ENCODE assay signal across 8 mouse cellular contexts in genomic region chr19:3708078-3709012, GRCm38 (mm10). TPM values are rescaled to one million over a fixed set of nuclear protein-coding genes. Genes with fewer than 3 reads are reported as not detected.
DNase-seq lines count a peak whose midpoint lies in the region; ATAC-seq and TF ChIP-seq lines count a peak whose summit lies in the region.

1810055G02Rik (plus strand) TSS chr19:3708293.

- no peaks in the 10 kb centered on the region for H3K9me3 ChIP-seq in MEL (replicated peaks; ENCODE audit: insufficient read depth, low read length)
- no peaks in the 10 kb centered on the region for H3K9me3 ChIP-seq in forebrain, postnatal 0 days (ENCODE audit: low read length)
- H3K9me3 ChIP-seq in lung, embryonic 15.5 days: no peaks in the 10 kb centered on the region

- no peaks in the 10 kb centered on the region for H3K27me3 ChIP-seq in MEL (ENCODE audit: control insufficient read depth in 1 of 2, insufficient read depth in 2 of 2, low read length in 2 of 2)
- H3K27me3 ChIP-seq in cerebellum, adult 2 months (ENCODE audit: control insufficient read depth, insufficient read depth, low read length): no peaks in the 10 kb centered on the region
- no peaks in the 10 kb centered on the region for H3K27me3 ChIP-seq in forebrain, postnatal 0 days (ENCODE audit: insufficient read depth, low read length)
- no peaks in the 10 kb centered on the region for H3K27me3 ChIP-seq in lung, embryonic 15.5 days

- H3K4me1 ChIP-seq in MEL (ENCODE audit: control insufficient read depth in 1 of 2, insufficient read depth in 2 of 2, low read length in 2 of 2): peaks cover 5 to 8% of the 10 kb centered on the region in 2 experiments
- H3K4me1 ChIP-seq in cerebellum, adult 2 months (ENCODE audit: control insufficient read depth, insufficient read depth, low read length): peaks cover 9% of the 10 kb centered on the region; the same call in 1 of the 2 replicates
- peaks cover 14% of the 10 kb centered on the region; the same call in 1 of the 2 replicates for H3K4me1 ChIP-seq in forebrain, postnatal 0 days (ENCODE audit: insufficient read depth)
- peaks cover 16% of the 10 kb centered on the region for H3K4me1 ChIP-seq in lung, embryonic 15.5 days

- peak within 1 kb of the TSS; percentile 79 for H3K9ac ChIP-seq in MEL (ENCODE audit: control insufficient read depth, low read depth, low read length, poor library complexity, severe bottlenecking)
- peak within 1 kb of the TSS; percentile 94 for H3K9ac ChIP-seq in forebrain, postnatal 0 days
- peak within 1 kb of the TSS; percentile 76 for H3K9ac ChIP-seq in lung, embryonic 15.5 days

- no peak for TF ChIP-seq CTCF in MEL (IDR thresholded peaks at IDR 0.05 in 2 of 3, conservative IDR thresholded peaks at IDR 0.05 in 1 of 3; ENCODE audit: control insufficient read depth in 1 of 3, insufficient read depth in 1 of 3, low read depth in 2 of 3, low read length in 3 of 3, poor library complexity in 1 of 3, severe bottlenecking in 1 of 3)
- no peak for TF ChIP-seq CTCF in cerebellum, adult 2 months (IDR thresholded peaks at IDR 0.05; ENCODE audit: borderline replicate concordance, insufficient read depth, low read depth, low read length)
- TF ChIP-seq CTCF in forebrain, postnatal 0 days (IDR thresholded peaks at IDR 0.05; ENCODE audit: low read depth): peak; percentile 34

- H3K4me3 ChIP-seq in MEL (ENCODE audit: control insufficient read depth in 1 of 2, insufficient read depth in 1 of 2, low read depth in 2 of 2, low read length in 2 of 2): peak within 1 kb of the TSS; percentile 82 to 98
- H3K4me3 ChIP-seq in cerebellum, adult 2 months (replicated peaks; ENCODE audit: insufficient read depth, low read depth, low read length): peak within 1 kb of the TSS; percentile 74
- H3K4me3 ChIP-seq in forebrain, postnatal 0 days (ENCODE audit: low read depth, low read length): peak within 1 kb of the TSS; percentile 88
- H3K4me3 ChIP-seq in lung, embryonic 15.5 days: peak within 1 kb of the TSS; percentile 92

- peak; percentile 98 for ATAC-seq in forebrain, postnatal 0 days
- peak; percentile 96 for ATAC-seq in lung, embryonic 15.5 days (ENCODE audit: borderline replicate concordance, extremely low read depth, low FRiP score, low TSS enrichment)

- peak within 1 kb of the TSS; percentile 80 for H3K4me2 ChIP-seq in forebrain, postnatal 0 days (ENCODE audit: low read depth)
- H3K4me2 ChIP-seq in lung, embryonic 15.5 days: peak within 1 kb of the TSS; percentile 77

- H3K79me2 ChIP-seq in MEL (ENCODE audit: control insufficient read depth, insufficient read depth, low read length, poor library complexity): peaks cover 20% of the 10 kb centered on the region

- no peak for TF ChIP-seq RAD21 in MEL (IDR thresholded peaks at IDR 0.05; ENCODE audit: low read depth, low read length)

- peak; percentile 98 for DNase-seq in MEL (ENCODE audit: low read depth, low spot score)
- DNase-seq in cerebellum, adult 2 months: peak; percentile 99
- peak; percentile 98 for DNase-seq in forebrain, postnatal 0 days
- DNase-seq in heart, postnatal 4 days: peak; percentile 99
- peak; percentile 97 to 99 for DNase-seq in layer of hippocampus, adult 8-10 months (ENCODE audit: low spot score in 2 of 2)
- peak; percentile 96 for DNase-seq in ovary, adult 18-20 months (ENCODE audit: low spot score)
- DNase-seq in thymus, postnatal 0 days (ENCODE audit: low spot score): peak; percentile 95

- peak within 1 kb of the TSS; percentile 32 for H3K27ac ChIP-seq in MEL (ENCODE audit: control insufficient read depth, low read depth, low read length)
- peak within 1 kb of the TSS; percentile 79 for H3K27ac ChIP-seq in cerebellum, adult 2 months (ENCODE audit: insufficient read depth, low read length)
- H3K27ac ChIP-seq in forebrain, postnatal 0 days (ENCODE audit: low read depth, low read length): peak within 1 kb of the TSS; percentile 90
- peak within 1 kb of the TSS; percentile 85 for H3K27ac ChIP-seq in lung, embryonic 15.5 days

- WGBS in cerebellum, adult 2 months: 1% methylated on average over 61 of the region's 61 CpGs
- under 1% methylated on average over 61 of the region's 61 CpGs for WGBS in forebrain, postnatal 0 days
- WGBS in lung, embryonic 15.5 days: under 1% methylated on average over 60 of the region's 61 CpGs

- no peak for TF ChIP-seq EP300 in MEL (IDR thresholded peaks at IDR 0.05; ENCODE audit: low read depth in 1 of 2, low read length in 2 of 2)

- TF ChIP-seq POLR2A in MEL (IDR thresholded peaks at IDR 0.05; ENCODE audit: control insufficient read depth in 1 of 2, insufficient read depth in 1 of 2, low read depth in 1 of 2, low read length in 2 of 2, poor library complexity in 1 of 2): peak; percentile 93
- TF ChIP-seq POLR2A in cerebellum, adult 2 months (IDR thresholded peaks at IDR 0.05; ENCODE audit: borderline replicate concordance, insufficient read depth, low read length): peak; percentile 97

- H3K36me3 ChIP-seq in MEL (ENCODE audit: control insufficient read depth in 1 of 2, insufficient read depth in 2 of 2, low read length in 2 of 2): peaks cover 0 to 2% of the 10 kb centered on the region in 2 experiments; a peak in 2 of 4 replicates
- no peaks in the 10 kb centered on the region for H3K36me3 ChIP-seq in forebrain, postnatal 0 days (ENCODE audit: insufficient read depth)
- H3K36me3 ChIP-seq in lung, embryonic 15.5 days: no peaks in the 10 kb centered on the region

TF ChIP-seq in MEL, 35 proteins besides CTCF, POLR2A, EP300 and RAD21:
- TF ChIP-seq E2F4 (IDR thresholded peaks at IDR 0.05; ENCODE audit: borderline replicate concordance, low read depth, low read length) (no peak), MAFK (IDR thresholded peaks at IDR 0.05; ENCODE audit: borderline replicate concordance, low read depth, low read length) (no peak), MXI1 (IDR thresholded peaks at IDR 0.05; ENCODE audit: low read depth, low read length) (no peak), JUND (IDR thresholded peaks at IDR 0.05; ENCODE audit: low read depth, low read length) (no peak), GATA1 (IDR thresholded peaks at IDR 0.05; ENCODE audit: low read depth, low read length) (no peak), ETS1 (IDR thresholded peaks at IDR 0.05; ENCODE audit: low read depth, low read length) (peak; percentile 7; the same call in 1 of the 2 replicates), POLR2AphosphoS2 (IDR thresholded peaks at IDR 0.05; ENCODE audit: low read length) (peak; percentile 81), ZKSCAN1 (IDR thresholded peaks at IDR 0.05; ENCODE audit: low read depth, low read length) (no peak), MYB (IDR thresholded peaks at IDR 0.05; ENCODE audit: low read depth, low read length) (no peak), BHLHE40 (IDR thresholded peaks at IDR 0.05; ENCODE audit: borderline replicate concordance, low read depth, low read length) (peak; percentile 80; the same call in 1 of the 2 replicates), HCFC1 (IDR thresholded peaks at IDR 0.05; ENCODE audit: low read depth, low read length) (peak; percentile 66; the same call in 1 of the 2 replicates), CHD1 (IDR thresholded peaks at IDR 0.05; ENCODE audit: low read depth, low read length) (no peak), ZMIZ1 (IDR thresholded peaks at IDR 0.05; ENCODE audit: low read depth, low read length) (peak; percentile 48; the same call in 1 of the 2 replicates), RCOR1 (IDR thresholded peaks at IDR 0.05; ENCODE audit: low read depth, low read length) (no peak), NELFE (IDR thresholded peaks at IDR 0.05; ENCODE audit: low read depth, low read length) (peak; percentile 82), USF1 (IDR thresholded peaks at IDR 0.05; ENCODE audit: low read depth, low read length) (peak; percentile 36; the same call in 1 of the 2 replicates), NRF1 (IDR thresholded peaks at IDR 0.05; ENCODE audit: insufficient read depth, low read depth, low read length, poor library complexity, severe bottlenecking) (peak; percentile 49), UBTF (IDR thresholded peaks at IDR 0.05; ENCODE audit: borderline replicate concordance, insufficient read depth, low read depth, low read length) (no peak), TBP (IDR thresholded peaks at IDR 0.05; ENCODE audit: low read depth, low read length) (peak; percentile 85), USF2 (IDR thresholded peaks at IDR 0.05; ENCODE audit: borderline replicate concordance in 1 of 2, insufficient read depth in 1 of 2, low read depth in 1 of 2, low read length in 2 of 2) (no peak), ELF1 (IDR thresholded peaks at IDR 0.05; ENCODE audit: low read depth, low read length) (peak; percentile 46; the same call in 1 of the 2 replicates), SMC3 (IDR thresholded peaks at IDR 0.05; ENCODE audit: low read depth, low read length) (no peak), MAX (IDR thresholded peaks at IDR 0.05; ENCODE audit: low read length) (peak; percentile 53; the same call in 1 of the 2 replicates), ZNF384 (IDR thresholded peaks at IDR 0.05; ENCODE audit: low read depth, low read length) (no peak), TCF12 (IDR thresholded peaks at IDR 0.05; ENCODE audit: low read depth, low read length) (peak; percentile 47; the same call in 1 of the 2 replicates), GABPA (IDR thresholded peaks at IDR 0.05; ENCODE audit: low read depth, low read length) (no peak), MYC (IDR thresholded peaks at IDR 0.05; ENCODE audit: low read depth, low read length) (no peak; the same call in 1 of the 2 replicates), SIN3A (IDR thresholded peaks at IDR 0.05; ENCODE audit: low read length) (peak; percentile 65), MAZ (IDR thresholded peaks at IDR 0.05; ENCODE audit: low read depth, low read length) (peak; percentile 37; the same call in 1 of the 2 replicates)

RNA-seq across cellular contexts. Expression of gene 1810055G02Rik, which starts in this region (rescaled TPM):
- 16.7 and 22.4 TPM in 2 replicates for total RNA-seq in MEL (2012; rRNA removed)
- polyA plus RNA-seq in MEL (2012; ENCODE audit: insufficient read depth in 1 of 2, insufficient read length in 2 of 2, low read depth in 1 of 2, low replicate concordance in 2 of 2, missing spikeins in 1 of 2): 10 to 100 TPM in 1 of 2 experiments, not detected in 1; 32.3 TPM
- polyA plus RNA-seq in cerebellum, adult 2 months (2012; rRNA removed): 37.2 and 38.2 TPM in 2 replicates
- total RNA-seq in forebrain, postnatal 0 days (2014; rRNA removed): 33.6 and 37.2 TPM in 2 replicates
- 38.4 and 39.0 TPM in 2 replicates for polyA plus RNA-seq in forebrain, postnatal 0 days (2015; fragmentation: Nextera tagmentation; extraction: Ambion mirVana)
- 10 to 100 TPM; 17.5 to 18.3 TPM for total RNA-seq in heart, postnatal 4 days (2021)
- 10 to 100 TPM; 19.0 to 29.6 (median 24.1) TPM for total RNA-seq in layer of hippocampus, adult 8-10 months (2022)
- 31.9 and 32.2 TPM in 2 replicates for polyA plus RNA-seq in lung, embryonic 15.5 days (2015; fragmentation: Nextera tagmentation; extraction: Ambion mirVana)
- 6.8 and 8.6 TPM in 2 replicates for polyA plus RNA-seq in thymus, postnatal 0 days (2015; fragmentation: Nextera tagmentation; extraction: Ambion mirVana)

Comparison
In these comparisons a context has a peak if more than half of its experiments do, and no peak if none do; other contexts are left out.
1. Peak in every context shown above with its lines: DNase-seq, ATAC-seq, H3K4me3 ChIP-seq and H3K27ac ChIP-seq.
2. H3K27ac ChIP-seq: peak in every context shown above with its lines; median percentile 90 in forebrain, postnatal 0 days; 85 in lung, embryonic 15.5 days; 79 in cerebellum, adult 2 months; 32 in MEL.